Mouse (Mus musculus) ES-E14 (cell line): ENCODE results near the gene Enpp5.

ENCODE experiments used
- CHD2 ChIP-seq: IDR thresholded peaks from 2 replicates; pipeline ENCODE4 v1.6.1; 2014; ENCODE audit warnings: mild to moderate bottlenecking, low read depth, low read length, inconsistent platforms
- HCFC1 ChIP-seq: IDR thresholded peaks from 2 replicates; pipeline ENCODE4 v1.6.1; 2012; ENCODE audit warnings: low read length, inconsistent platforms, borderline replicate concordance; ENCODE audit not compliant: insufficient read depth
- MAFK ChIP-seq: IDR thresholded peaks from 2 replicates; pipeline ENCODE4 v1.6.1; 2014; ENCODE audit warnings: mild to moderate bottlenecking, low read depth, low read length, inconsistent platforms; ENCODE audit not compliant: insufficient read depth
- ZC3H11A ChIP-seq: IDR thresholded peaks from 2 replicates; pipeline ENCODE4 v1.6.1; 2012; ENCODE audit warnings: low read depth, mild to moderate bottlenecking, inconsistent platforms, low read length, borderline replicate concordance

DNA sequence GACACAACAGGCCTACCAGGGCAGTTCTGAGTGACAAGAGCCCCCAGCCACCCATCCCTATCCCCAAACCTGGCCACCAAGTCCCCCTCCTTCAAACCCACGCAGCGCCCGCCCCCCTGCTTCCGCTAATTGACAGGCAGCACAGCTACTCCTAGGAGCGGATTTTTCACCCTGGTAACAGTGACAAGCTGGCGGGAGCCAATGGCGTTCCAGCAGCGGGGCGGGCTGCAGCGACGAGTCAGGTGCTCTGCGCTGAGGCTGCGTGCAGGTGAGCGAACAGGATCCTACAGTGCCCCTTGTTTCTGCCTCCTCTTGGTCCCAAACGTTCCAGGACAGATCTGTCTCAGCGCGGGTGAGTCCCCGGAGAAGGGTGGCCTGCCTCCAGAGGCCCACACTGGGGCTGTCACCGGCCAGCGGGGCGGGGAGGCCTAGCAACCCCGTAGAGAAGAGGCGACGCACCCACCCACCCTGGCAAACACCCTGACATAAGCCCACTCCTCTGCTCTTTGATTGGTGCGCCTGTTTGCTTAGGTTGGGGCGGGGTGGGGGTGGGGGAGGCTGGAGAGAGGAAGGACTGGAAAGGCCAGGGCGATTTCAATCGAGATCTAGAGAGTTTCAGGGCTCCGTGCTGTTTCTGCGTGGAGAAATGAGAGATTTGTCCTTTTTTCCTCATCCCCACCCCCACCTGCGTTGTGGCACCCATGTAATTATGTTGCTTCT lies at the start of gene Enpp5:
- TF ChIP-seq ZC3H11A (no peak), CHD2 (peak; percentile 73; the same call in 1 of the 2 replicates), HCFC1 (no peak), MAFK (no peak)
